Mouse (Mus musculus) gastrocnemius, adult 18-20 months (tissue): ENCODE data around the gene Gga2. TPM values are rescaled to one million over a fixed set of nuclear protein-coding genes. Genes with fewer than 3 reads are reported as not detected.
A peak's percentile ranks its signal among the peaks of the same experiment; 100 is the strongest.

Experiments
- DNase-seq: peaks from one replicate; pipeline ENCODE4 v3.0.0; 2021; ENCODE audit warnings: low spot score
- long read RNA-seq, 2 experiments: library from polyadenylated mRNA; stranded (forward); transcript quantifications; one replicate each; pipeline ENCODE4 v2.0.0; 2021
- total RNA-seq, 2 experiments: library from RNA; stranded (reverse); gene quantifications; 2 replicates each; pipeline ENCODE4 v1.2.3; 2021

Gene Gga2
- total RNA-seq, result 10 to 100 TPM; 11.8 to 14.8 TPM
- long read RNA-seq, experiment 1, full-length matches to known transcripts, result 27 of 33 reads
- long read RNA-seq, experiment 1, partial matches to known transcripts, result 2 of 33 reads
- long read RNA-seq, experiment 1, other reads (novel, unspliced or antisense), result 4 of 33 reads
- long read RNA-seq, experiment 2, full-length matches to known transcripts, result 29 of 34 reads
- long read RNA-seq, experiment 2, partial matches to known transcripts, result 2 of 34 reads
- long read RNA-seq, experiment 2, other reads (novel, unspliced or antisense), result 3 of 34 reads

DNA sequence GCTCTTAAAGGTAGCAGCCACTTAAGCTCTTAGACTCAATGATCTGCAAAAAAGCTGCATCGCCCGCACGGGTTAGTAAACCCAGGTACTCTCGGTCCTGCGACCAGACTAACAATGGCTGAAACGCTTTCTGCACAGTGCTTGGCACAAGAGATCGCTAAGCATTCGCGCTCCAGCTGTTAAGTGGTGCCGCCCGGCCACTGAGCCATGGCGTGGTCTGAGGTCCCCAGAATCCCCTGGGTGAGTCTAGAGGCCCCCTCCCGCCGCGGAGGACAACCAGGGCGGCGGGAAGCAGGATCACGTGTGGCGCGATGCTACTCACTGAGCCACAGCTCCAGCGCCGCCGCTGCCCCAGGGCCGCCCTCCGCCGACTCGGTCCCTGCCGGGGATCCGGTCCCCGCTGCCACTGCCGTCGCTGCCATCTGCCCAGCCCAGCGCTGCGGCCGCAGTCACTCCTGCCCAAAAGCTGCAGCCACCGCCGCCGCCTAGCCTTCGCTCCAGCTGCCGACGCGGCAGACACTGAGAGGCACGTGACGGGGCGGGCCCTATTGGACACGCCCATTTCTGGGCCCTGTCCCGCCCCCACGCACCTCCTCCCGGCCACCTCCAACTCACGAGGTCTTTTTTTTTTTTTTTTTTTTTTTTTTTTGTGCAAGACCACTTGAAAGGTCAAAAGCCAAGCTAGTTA lies at the start of gene Gga2:
Gene Gga2 (minus strand): TSS at position 556 of the 688 bp plus-strand sequence.
- DNase-seq, result peak; percentile 89

GRCm38 (mm10) chr7:122067517-122068381 lies 46.7 kb upstream of the Gga2 start:
- no peak for DNase-seq

DNA sequence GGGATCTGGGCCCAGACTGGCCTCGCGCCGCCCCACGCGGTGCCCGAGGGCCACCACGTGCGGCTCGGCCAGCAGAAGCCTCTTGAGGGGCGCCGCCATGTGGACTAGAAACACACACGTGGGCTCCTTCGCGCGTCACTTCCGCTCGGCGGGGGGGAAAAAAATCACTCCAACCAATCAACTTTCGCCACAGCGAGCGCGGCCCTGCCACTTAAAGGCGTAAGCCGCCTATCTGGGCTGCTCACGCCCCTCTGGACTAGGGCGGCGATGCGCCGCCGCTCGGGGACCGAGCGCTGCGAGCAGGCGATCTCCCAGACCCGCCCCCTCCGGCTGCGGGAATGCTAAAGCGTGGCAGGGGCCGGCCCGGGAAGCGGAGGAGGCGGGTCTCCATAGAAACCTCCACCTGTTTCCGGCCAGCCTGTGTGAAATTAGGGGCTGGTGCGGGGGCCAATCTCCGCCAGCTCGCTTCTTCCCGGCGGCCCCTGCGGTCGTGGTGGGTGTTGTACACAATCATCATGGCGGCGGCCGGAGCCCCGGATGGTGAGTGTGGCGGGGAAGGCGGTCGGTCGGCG lies 46.0 kb upstream of the Gga2 start, which contains the start of the genes Ubfd1 and Ears2:
Gene Ubfd1 (plus strand): TSS at position 231 of the 572 bp plus-strand sequence.
Gene Ears2 (minus strand): TSS at position 319 of the 572 bp plus-strand sequence.
- DNase-seq, result peak; percentile 96

GRCm38 (mm10) chr7:122066102-122066944 lies 45.3 kb upstream of the Gga2 start:
- peak; percentile 13 for DNase-seq

DNA sequence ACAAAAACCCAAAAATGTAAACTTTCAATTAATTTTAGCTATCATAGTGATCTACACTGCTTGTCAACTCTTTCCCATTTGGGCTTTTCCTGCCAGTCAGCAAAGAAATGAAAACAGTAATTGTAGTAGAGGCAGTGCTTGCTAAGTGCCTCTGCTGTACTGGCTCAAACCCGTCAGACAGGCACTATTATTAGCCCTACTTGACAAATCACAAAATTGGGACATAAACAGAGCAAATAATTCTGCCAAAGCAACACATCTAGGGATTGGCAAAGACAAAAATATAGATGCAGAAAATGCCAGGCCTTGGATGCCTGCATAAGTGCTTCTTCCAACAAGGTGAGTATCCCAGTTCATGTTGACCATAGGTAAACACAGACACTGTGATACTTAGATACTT lies 44.6 kb upstream of the Gga2 start:
- no peak for DNase-seq

DNA sequence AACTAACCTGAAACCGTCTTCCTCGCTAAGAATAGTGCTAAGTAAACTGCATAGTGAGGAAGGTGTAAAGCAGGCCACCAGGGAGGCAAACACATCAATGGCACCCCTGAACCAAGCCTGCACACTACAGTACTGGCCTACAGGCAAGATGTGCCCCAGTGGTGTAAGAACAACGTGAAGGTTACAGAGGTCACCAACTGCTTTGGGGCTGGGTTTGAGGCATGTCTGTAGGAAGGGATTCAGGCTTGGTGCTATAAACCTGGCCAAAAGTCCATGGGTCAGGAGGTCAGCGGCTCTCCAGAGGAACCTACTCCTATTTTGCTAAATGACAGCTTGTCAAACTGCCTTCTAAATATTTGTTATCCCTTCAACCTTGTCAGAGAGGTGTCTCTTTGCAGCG lies 35.6 kb upstream of the Gga2 start:
- no peak for DNase-seq

DNA sequence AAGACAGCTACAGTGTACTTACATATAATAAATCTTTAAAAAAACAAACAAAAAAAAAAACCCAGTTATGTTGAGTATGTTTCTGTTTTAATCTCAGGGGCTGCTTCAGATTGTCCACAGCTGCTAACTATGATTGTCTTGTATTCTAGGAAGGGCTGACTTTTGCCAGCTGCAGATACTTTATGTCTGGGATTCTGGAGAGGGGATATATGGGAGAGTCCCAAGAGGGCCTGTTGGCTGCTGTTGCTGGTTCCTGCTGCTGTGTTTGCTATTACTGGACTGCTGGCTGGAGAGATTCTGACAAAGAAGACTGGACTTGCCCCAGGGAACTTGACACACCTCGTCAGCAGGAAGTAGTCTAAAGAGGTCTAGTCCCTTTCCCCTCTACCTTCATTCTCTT lies 29.8 kb upstream of the Gga2 start:
- no peak for DNase-seq

- DNase-seq, result no peak
Measured at GRCm38 (mm10) chr7:122048191-122048590, 27.2 kb upstream of the Gga2 start.

DNA sequence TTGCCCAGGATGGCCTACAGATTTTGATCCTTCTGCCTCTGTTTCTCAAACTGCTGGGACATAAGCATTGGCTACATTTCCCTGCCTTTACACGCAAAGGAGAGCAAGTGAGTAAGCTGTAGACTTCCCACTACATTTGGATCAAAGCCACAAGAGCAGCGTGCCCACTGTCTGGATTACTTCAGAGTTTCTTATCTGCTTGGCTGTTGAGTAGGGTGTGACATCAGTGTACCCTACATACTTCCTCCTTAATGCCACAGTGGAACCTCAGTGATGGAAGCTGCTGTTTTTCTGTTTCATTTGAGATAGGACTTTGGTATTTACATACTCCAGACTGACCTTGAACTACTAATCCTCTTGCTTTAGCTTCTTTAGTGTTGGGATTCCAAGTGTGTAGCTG lies 25.8 kb upstream of the Gga2 start:
- DNase-seq, result no peak

DNA sequence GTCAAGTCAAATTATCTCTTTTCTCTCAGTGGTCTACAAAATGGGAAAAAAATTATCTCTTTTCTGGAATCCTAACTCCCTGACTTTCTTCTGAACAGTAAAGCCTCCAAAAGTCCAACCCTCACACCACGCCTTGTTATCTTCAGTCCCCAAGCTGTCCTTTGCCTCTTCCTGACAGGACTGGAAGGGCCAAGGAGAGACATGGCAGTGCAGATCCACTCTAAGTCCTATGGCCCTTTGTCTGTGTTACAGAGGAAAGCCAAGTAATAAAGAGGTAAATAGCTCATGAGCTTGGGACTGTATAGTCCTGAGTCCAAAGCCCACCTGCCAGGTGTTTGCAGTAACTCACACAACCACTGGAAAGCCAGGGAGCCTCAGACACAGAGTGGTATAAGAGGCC lies 24.7 kb upstream of the Gga2 start:
- DNase-seq, result no peak

- peak; percentile 40 for DNase-seq
Measured at GRCm38 (mm10) chr7:122045181-122045634, 24.2 kb upstream of the Gga2 start.

DNA sequence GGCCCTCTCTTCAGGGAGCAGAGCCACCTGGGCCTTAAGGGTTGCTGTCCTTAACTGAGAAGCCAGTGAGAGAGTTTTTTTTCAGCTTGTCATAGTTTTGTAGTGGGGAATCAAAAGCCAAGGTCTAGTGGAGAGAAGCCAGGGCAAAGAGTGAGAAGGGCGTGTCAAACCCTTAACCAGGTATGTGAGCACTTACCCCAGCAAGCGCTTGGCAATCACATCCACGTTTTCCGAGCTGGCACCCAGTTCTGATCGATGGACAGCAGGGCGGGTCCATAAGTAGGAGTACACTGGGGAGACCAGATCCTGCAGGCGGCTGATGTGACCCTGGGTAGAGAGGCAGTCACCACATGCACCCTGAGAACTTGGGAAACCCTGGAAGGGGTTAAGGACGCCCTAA lies 23.1 kb upstream of the Gga2 start:
- no peak for DNase-seq

DNA sequence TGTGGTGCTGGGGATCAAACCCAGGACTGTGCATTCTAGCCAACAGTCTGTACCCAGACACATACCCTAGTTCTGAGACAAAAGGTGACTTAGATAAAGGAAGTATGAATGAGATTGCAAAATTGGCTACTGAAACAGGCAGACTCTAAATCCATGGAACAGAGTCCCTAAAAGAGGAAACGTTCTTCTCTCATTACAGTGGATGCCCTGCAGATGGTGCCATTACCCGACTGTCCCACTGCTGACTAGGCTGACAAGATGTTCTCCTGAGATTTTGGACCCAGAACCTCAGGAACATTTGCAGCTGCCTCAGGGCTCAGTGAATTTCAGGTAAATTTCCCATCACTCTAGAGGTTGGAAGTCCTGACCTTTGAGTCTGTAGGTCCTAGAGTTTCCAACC lies 13.3 kb upstream of the Gga2 start:
- no peak for DNase-seq

- DNase-seq, result no peak
Measured at GRCm38 (mm10) chr7:122033371-122033770, 12.3 kb upstream of the Gga2 start.

DNA sequence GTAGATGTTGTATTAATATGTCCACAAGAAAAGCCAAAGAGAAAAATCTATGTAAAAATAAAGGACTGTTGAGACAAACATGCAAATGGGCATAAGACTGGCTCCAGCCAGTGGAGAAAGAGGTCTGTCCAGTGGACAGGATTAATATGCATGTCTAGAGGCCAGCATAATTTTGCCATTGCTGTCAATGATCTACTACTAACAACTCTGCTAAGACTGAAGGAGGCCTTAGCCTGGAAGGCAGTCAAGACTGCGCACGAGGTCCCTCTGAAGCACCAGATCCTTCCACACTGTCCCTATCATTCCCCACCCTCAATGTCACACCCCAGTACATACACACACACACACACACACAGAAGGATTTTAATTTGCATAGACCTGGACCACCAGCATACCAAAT lies 1.1 kb upstream of the Gga2 start:
- DNase-seq, result no peak

- no peak for DNase-seq
Measured at GRCm38 (mm10) chr7:122020273-122020666, 752 bp downstream of the Gga2 start.

DNA sequence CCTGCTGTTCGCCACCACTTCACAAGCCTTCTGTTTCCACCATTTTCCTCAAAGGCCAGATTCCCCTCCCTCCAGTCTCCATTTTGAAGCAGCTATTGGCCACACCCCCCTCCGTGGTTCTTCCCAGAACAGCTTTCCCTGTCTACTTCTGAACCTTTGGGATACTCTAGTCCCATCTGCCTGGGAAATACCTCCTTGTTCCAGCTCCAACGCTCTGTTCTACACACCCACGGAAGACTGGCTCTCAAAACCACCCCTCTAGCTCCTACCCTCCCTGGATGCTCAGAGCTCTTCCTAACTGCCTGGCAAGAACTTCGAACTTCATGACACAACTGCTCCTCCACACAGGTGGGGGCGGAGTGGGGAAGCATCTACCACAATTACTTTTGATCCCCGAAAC lies 2.0 kb downstream of the Gga2 start:
- DNase-seq, result no peak

- no peak for DNase-seq
Measured at GRCm38 (mm10) chr7:122018247-122018646, 2.8 kb downstream of the Gga2 start.

DNA sequence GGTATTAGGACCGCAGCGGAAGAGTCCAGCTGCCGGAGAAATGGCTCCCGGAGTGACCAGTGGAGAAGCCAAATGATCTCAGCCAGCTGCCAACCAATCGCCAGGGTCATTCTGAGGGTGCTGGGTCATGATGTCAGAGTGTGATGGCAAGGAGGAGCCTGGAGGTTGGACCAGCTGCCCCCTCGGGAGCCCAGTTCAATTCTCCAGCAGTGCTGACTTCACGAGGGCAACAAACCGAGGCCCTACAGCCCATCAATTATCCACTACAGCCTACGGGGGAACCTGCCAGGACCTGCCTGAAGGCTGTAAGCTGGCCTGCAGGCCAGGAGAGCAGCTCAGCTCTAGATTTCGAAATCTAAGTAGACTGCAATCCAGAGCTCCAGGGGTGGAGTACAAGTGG lies 5.3 kb downstream of the Gga2 start:
- DNase-seq, result peak; percentile 43

DNA sequence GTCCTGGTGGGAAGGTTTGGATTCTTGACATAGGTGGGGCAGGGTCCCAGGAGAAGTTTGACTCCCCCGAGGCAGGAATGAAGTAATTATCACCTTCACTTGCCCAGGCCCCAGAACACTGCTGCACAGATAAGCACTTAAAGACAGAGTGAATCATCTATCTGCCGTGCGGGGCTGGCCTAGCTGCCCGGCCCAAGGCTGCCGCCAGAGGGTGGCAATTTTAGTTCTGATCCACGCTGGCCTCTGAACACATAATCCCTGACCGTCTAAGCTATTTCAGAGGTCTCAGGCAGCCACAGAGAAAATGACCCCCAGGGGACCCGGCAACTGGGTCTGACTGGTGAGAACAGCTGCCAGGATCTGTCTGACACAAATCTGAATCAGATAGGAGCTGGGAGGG lies 5.9 kb downstream of the Gga2 start:
- DNase-seq, result peak; percentile 46

DNA sequence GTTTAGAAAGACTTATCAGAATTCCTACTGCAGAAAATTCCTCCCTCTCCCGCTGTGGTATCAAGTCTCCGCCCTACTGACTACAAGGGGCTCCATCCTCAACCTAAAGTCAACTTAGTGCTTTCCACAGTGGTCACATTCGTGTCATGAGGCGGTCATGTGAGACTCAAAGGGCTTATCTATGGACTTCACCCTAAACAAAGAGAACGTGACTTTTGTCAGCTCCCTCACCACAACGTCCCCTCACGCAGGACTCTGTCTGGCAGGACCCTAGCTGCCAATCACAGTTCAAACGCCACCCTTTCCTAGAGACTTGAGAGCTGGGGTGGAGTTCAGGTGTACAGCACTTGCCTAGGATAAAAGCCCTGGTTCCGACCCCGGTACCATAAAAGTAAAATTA lies 8.1 kb downstream of the Gga2 start:
- DNase-seq, result no peak
